Mouse (Mus musculus) adrenal gland, postnatal 10 days (tissue): ENCODE results near the gene Pusl1. TPM values are rescaled to one million over a fixed set of nuclear protein-coding genes. Genes with fewer than 3 reads are reported as not detected.

Experiments
- DNase-seq: peaks from one replicate; pipeline ENCODE4 v3.0.0; 2021; ENCODE audit warnings: mixed read lengths
- microRNA-seq: library from miRNA; unstranded; fragments of <30 nt; microRNA quantifications from one replicate; pipeline ENCODE4 v1.2.0, GENCODE M21; 2021
- total RNA-seq, 2 experiments: library from RNA; stranded (reverse); gene quantifications; 2 replicates each; pipeline ENCODE4 v1.2.3; 2021

Pusl1 gene
- total RNA-seq, 2 experiments from 2014 or later, result 27.9 to 39.0 TPM

GRCm38 (mm10) chr4:155841651-155842270, 49.8 kb downstream of the Pusl1 start:
- DNase-seq, result no peak

- peak; percentile 75 for DNase-seq
Measured at GRCm38 (mm10) chr4:155841003-155841454, 50.6 kb downstream of the Pusl1 start.

GRCm38 (mm10) chr4:155840076-155841002, 51.2 kb downstream of the Pusl1 start:
- no peak for DNase-seq

DNA sequence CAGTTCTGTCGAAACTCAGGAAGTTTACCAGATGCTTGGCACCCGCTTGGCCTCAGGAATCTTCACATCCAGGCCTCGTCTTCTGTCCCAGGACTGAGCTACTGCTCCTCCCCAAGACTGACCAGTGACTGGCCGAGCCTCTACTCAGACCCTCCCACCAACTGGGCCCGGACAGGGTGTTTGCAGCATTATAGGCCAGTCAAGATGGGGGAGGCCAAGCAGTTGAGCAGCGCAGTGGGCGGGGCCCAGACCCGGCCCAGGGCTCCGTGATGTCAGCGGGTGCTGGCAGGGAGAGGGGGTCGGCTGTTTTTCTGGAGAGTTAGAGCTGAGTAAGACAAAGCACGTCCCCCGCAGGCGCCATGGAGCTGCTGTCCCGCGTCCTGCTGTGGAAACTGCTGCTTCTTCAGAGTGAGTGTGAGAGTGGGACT, 52.1 kb downstream of the Pusl1 start, which contains the start of gene Mxra8:
TSS of gene Mxra8 (plus strand) at position 198 of the 428 bp plus-strand sequence.
- peak; percentile 86 for DNase-seq

GRCm38 (mm10) chr4:155838187-155839153, 53.1 kb downstream of the Pusl1 start:
- no peak for DNase-seq

Small RNAs within 50 kb of the gene (microRNA-seq; reads per million reads assigned to microRNA genes)
- gene Gm22991, result not detected

Other genes with a start within 250 kb of the Pusl1 start
- not detected for gene Gm10563, start 246.4 kb downstream of the Pusl1 start, total RNA-seq
- gene Mmp23, start 238.4 kb downstream of the Pusl1 start, total RNA-seq, result 10 to 100 TPM; 16.6 to 18.9 TPM
- 10 to 100 TPM; 36.3 to 40.4 TPM for gene Mib2, start 222.6 kb downstream of the Pusl1 start, total RNA-seq
- gene Fndc10, start 197.4 kb downstream of the Pusl1 start, total RNA-seq, result 10 to 100 TPM; 36.3 to 49.0 TPM
- 10 to 100 TPM; 86.5 to 90.9 TPM for gene Ssu72, start 187.0 kb downstream of the Pusl1 start, total RNA-seq
- 1 to 10 TPM in 1 of 2 experiments, under 1 TPM in 1; 0.81 to 1.4 TPM for gene Tmem240, start 157.0 kb downstream of the Pusl1 start, total RNA-seq
- 100 to 1,000 TPM; 118 to 141 TPM for gene Atad3a, start 130.7 kb downstream of the Pusl1 start, total RNA-seq
- gene Vwa1, start 117.1 kb downstream of the Pusl1 start, total RNA-seq, result 1 to 10 TPM; 6.6 to 7.9 TPM
- 1 to 10 TPM in 1 of 2 experiments, under 1 TPM in 1; 0.54 to 1.4 TPM for gene Tmem88b, start 105.9 kb downstream of the Pusl1 start, total RNA-seq
- not detected for gene Ankrd65, start 101.3 kb downstream of the Pusl1 start, total RNA-seq
- 100 to 1,000 TPM; 149 to 168 TPM for gene Mrpl20, start 88.9 kb downstream of the Pusl1 start, total RNA-seq
- gene Ccnl2, start 79.3 kb downstream of the Pusl1 start, total RNA-seq, result 100 to 1,000 TPM in 1 of 2 experiments, 10 to 100 TPM in 1; 82.7 to 124 TPM
- gene Aurkaip1, start 60.5 kb downstream of the Pusl1 start, total RNA-seq, result 100 to 1,000 TPM; 146 to 149 TPM
- gene Mxra8, start 52.1 kb downstream of the Pusl1 start, total RNA-seq, result 10 to 100 TPM; 56.6 to 59.6 TPM
- gene Dvl1, start 44.4 kb downstream of the Pusl1 start, total RNA-seq, result 10 to 100 TPM; 58.2 to 59.0 TPM
- under 1 TPM; 0.36 to 0.45 TPM for gene Tas1r3, start 28.4 kb downstream of the Pusl1 start, total RNA-seq
- gene Cptp, start 22.3 kb downstream of the Pusl1 start, total RNA-seq, result 10 to 100 TPM; 17.6 to 18.4 TPM
- gene Ints11, start 22.2 kb downstream of the Pusl1 start, total RNA-seq, result 10 to 100 TPM; 29.0 to 29.3 TPM
- gene Acap3, start within 50 bp of the Pusl1 start, total RNA-seq, result 10 to 100 TPM; 16.9 to 29.4 TPM
- 10 to 100 TPM; 72.3 to 73.4 TPM for gene Ube2j2, start 52.0 kb upstream of the Pusl1 start, total RNA-seq
- 100 to 1,000 TPM; 117 to 132 TPM for gene C1qtnf12, start 70.5 kb upstream of the Pusl1 start, total RNA-seq
- gene B3galt6, start 100.9 kb upstream of the Pusl1 start, total RNA-seq, result 1 to 10 TPM; 5.7 to 6.1 TPM
- gene Sdf4, start 101.1 kb upstream of the Pusl1 start, total RNA-seq, result 100 to 1,000 TPM; 184 to 191 TPM
- 1 to 10 TPM; 1.9 TPM for gene Tnfrsf4, start 122.1 kb upstream of the Pusl1 start, total RNA-seq
- gene Tnfrsf18, start 134.4 kb upstream of the Pusl1 start, total RNA-seq, result under 1 TPM; 0.51 to 0.66 TPM
- under 1 TPM; 0.27 to 0.67 TPM for gene Ttll10, start 167.6 kb upstream of the Pusl1 start, total RNA-seq
- gene 9430015G10Rik, start 218.2 kb upstream of the Pusl1 start, total RNA-seq, result 10 to 100 TPM; 10.6 to 13.8 TPM
- gene Rnf223, start 238.7 kb upstream of the Pusl1 start, total RNA-seq, result under 1 TPM; 0.09 to 0.15 TPM